Mouse (Mus musculus) kidney, embryonic 16.5 days (tissue): ENCODE measurements around the gene Col24a1. TPM values are rescaled to one million over a fixed set of nuclear protein-coding genes. Genes with fewer than 3 reads are reported as not detected.

Source experiments
- ATAC-seq: fragments of 200-750 bp; cut with Nextera tagmentation; 2 replicates; pipeline ENCODE4 v1.8.0; 2017; ENCODE audit warnings: moderate TSS enrichment; ENCODE audit not compliant: low FRiP score, low TSS enrichment
- H3K27ac ChIP-seq: fragments of 300-500 bp; sonication (generic); 2 replicates; pipeline ENCODE4 v1.5.1; 2014; ENCODE audit warnings: low read length
- H3K27me3 ChIP-seq: fragments of 300-500 bp; sonication (generic); 2 replicates; pipeline ENCODE4 v1.6.1; 2014; ENCODE audit warnings: low read length, control low read depth, mixed read lengths; ENCODE audit not compliant: insufficient read depth
- H3K36me3 ChIP-seq: fragments of 300-500 bp; sonication (generic); 2 replicates; pipeline ENCODE4 v1.6.1; 2014; ENCODE audit warnings: low read length, control low read depth, mixed read lengths; ENCODE audit not compliant: insufficient read depth
- H3K4me1 ChIP-seq: fragments of 300-500 bp; sonication (generic); 2 replicates; pipeline ENCODE4 v1.6.1; 2014; ENCODE audit warnings: low read length, control low read depth, mixed read lengths; ENCODE audit not compliant: insufficient read depth
- H3K4me2 ChIP-seq: fragments of 300-500 bp; sonication (generic); replicated peaks from 2 replicates; pipeline ENCODE4 v1.6.1; 2014; ENCODE audit warnings: low read depth, low read length
- H3K4me3 ChIP-seq: fragments of 300-500 bp; sonication (generic); 2 replicates; pipeline ENCODE4 v1.5.1; 2014; ENCODE audit warnings: mild to moderate bottlenecking, low read length
- H3K9ac ChIP-seq: fragments of 300-500 bp; sonication (generic); replicated peaks from 2 replicates; pipeline ENCODE4 v1.6.1; 2014; ENCODE audit warnings: low read length
- H3K9me3 ChIP-seq: fragments of 300-500 bp; sonication (generic); 2 replicates; pipeline ENCODE4 v1.6.1; 2016; ENCODE audit warnings: low read length, control low read depth
- WGBS: fragments of 180-500 bp; shearing (Covaris S2); extraction: QIAGEN DNeasy Blood & Tissue Kit; methylation state at CpG from one replicate; pipeline ENCODE4 v1.1.7; 2014; 5-methylcytosine and 5-hydroxymethylcytosine counted together
- polyA plus RNA-seq: library from polyadenylated mRNA; unstranded; fragments of >200 nt; fragmentation: Nextera tagmentation; extraction: Ambion mirVana; gene quantifications from 2 replicates; pipeline ENCODE4 v1.2.1, GENCODE M21; 2015

Col24a1 gene
- polyA plus RNA-seq, 1 experiment from 2014 or later, result 1.8 TPM

DNA sequence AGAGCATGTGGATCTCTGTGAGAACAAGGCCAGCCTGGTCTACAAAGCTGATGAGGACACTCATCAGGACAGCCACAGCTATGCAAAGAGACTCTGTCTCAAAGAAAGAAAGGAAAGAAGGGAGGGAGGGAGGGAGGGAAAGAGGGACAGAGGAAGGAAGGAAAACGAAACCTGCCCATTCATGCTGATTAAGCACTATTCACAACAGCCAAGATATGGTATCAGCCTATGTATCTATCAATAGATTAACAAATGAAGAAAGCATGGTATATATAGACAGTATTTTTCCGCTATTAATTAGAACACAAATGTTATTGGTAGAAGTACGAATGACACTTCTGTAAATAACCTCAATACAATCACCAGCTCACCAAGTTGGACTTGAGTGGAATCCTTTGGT is 282.2 kb downstream of the Col24a1 start:
- H3K4me2 ChIP-seq, result no peak overlapping the region
- H3K27ac ChIP-seq, result no peak overlapping the region
- no peaks in the 10 kb centered on the region for H3K27me3 ChIP-seq
- peaks cover 15% of the 10 kb centered on the region for H3K4me1 ChIP-seq
- peaks cover 13% of the 10 kb centered on the region for H3K36me3 ChIP-seq
- H3K9me3 ChIP-seq, result no peaks in the 10 kb centered on the region
- H3K4me3 ChIP-seq, result no peak overlapping the region
- no peak overlapping the region for H3K9ac ChIP-seq
- ATAC-seq, result no peak
- 91% methylated on average over 3 of the region's 3 CpGs for WGBS

DNA sequence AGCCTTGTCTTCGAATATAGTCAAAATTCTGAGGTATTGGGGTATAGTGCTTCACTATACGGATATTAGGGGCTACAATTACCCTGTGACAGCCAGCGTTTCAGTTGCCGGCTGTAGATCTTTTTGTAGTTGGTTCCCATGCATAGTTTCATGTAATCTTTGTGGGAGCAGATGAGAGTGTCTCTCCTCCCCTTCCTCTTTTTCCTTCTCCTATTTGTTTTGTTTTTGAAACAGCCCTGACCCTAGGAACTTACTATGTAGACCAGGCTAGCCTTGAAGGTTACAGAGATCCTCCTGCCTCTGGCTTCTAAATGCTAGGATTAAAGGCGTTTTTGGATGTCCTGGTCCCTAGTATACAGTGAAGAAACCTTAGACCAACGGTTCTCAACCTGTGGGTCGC is 283.1 kb downstream of the Col24a1 start:
- no peak for ATAC-seq

DNA sequence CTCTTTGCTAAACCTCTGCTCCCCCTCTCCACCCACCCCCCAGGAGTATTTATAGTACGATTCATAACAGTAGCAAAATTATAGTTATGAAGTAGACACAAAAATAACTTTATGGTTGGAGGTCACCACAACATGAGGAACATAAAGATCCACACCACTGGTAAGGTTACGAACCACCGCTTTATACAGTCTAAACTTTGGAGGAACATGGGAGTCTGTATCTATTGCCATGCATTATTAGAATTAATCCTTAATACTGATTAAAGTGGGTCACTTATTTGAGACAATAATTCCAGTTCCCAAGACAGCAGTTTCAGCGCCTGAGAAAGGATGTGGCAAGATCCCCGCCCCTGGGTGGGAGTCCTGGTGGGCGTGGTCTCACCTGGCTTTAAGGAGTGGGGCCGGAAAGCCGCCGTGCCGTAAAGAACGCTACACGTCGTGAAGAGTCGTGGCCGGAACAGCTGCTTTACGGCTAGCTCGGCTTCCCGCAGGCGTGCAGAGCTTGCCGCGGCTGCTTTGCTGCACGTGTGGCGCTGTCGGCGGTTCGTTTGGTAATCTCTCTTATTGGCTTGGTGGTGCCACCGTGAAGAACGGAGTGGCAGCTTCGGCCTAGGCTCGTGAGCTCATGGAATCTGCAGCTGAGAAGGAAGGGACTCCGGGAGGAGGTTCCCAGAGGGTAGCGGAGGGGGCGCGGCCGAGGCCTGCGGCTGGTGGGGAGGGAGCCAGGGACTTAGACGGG is 283.6 kb downstream of the Col24a1 start, which contains the start of gene Znhit6:
Znhit6 (plus strand) TSS at position 463 of the 739 bp plus-strand sequence.
- Histone ChIP-seq H3K36me3 (peaks cover 16% of the 10 kb centered on the region), H3K27ac (peak within 1 kb of the TSS; percentile 40; the same call in 1 of the 2 replicates), H3K4me1 (peaks cover 15% of the 10 kb centered on the region), H3K4me3 (peak within 1 kb of the TSS; percentile 78), H3K4me2 (peak within 1 kb of the TSS; percentile 95), H3K27me3 (no peaks in the 10 kb centered on the region), H3K9ac (peak within 1 kb of the TSS; percentile 79), H3K9me3 (no peaks in the 10 kb centered on the region)
- peak; percentile 92 for ATAC-seq
- WGBS, result 5% methylated on average over 37 of the region's 37 CpGs

More for the DNA sequence above, 283.1 kb downstream of the Col24a1 start:
- Histone ChIP-seq H3K27ac (no peak overlapping the region), H3K9me3 (no peaks in the 10 kb centered on the region), H3K27me3 (no peaks in the 10 kb centered on the region), H3K4me2 (peak overlapping the region; percentile 95), H3K4me3 (no peak overlapping the region), H3K9ac (no peak overlapping the region), H3K36me3 (peaks cover 16% of the 10 kb centered on the region), H3K4me1 (peaks cover 15% of the 10 kb centered on the region)
- 81% methylated on average over 7 of the region's 7 CpGs for WGBS

DNA sequence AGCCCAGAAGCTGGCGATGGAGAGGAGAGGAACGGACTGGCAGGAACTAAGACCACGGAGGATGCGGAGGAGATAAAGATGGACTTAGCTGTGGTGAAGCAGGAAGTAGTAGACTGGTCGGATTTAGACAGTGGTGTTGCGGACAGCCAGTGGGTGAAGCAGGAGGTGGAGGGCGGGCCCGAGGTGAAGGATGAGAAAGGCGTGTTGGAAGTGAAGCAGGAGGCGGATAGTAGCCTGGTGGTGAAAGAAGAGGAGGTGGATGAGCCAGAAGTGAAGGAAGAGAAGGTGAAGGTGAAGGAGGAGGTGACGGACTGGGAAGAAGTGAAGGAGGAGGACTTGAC is 284.2 kb downstream of the Col24a1 start:
- no peak; the same call in 1 of the 2 replicates for ATAC-seq
- Histone ChIP-seq H3K27ac (peak overlapping the region; percentile 40; the same call in 1 of the 2 replicates), H3K4me1 (peaks cover 15% of the 10 kb centered on the region)

DNA sequence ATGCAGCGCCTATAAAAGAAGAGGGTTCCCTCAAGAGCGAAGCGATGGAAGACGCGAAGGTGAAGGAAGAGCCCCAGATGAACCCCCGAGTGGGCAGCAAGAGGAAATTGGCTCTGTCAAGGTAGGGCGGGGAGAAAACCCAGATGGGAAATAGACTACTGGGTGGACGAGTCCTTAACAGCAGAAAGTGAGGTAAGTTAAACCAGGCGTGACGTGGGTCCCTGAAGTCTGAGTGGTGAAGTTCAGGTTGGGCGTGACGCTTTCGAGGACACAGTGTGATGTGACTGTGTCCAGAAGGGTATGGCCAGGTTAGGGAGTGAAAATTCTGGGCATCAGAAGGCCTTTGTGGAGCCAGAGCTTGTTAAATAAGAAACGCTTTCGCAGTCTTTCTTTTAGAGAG is 284.6 kb downstream of the Col24a1 start:
- Histone ChIP-seq H3K4me1 (peaks cover 15% of the 10 kb centered on the region), H3K9ac (peak overlapping the region; percentile 79), H3K27me3 (no peaks in the 10 kb centered on the region), H3K4me3 (peak overlapping the region; percentile 78), H3K9me3 (no peaks in the 10 kb centered on the region), H3K27ac (no peak overlapping the region), H3K36me3 (peaks cover 20% of the 10 kb centered on the region), H3K4me2 (peak overlapping the region; percentile 95)
- no peak for ATAC-seq
- 20% methylated on average over 15 of the region's 15 CpGs for WGBS

More for the DNA sequence above, 284.2 kb downstream of the Col24a1 start:
- no peaks in the 10 kb centered on the region for H3K27me3 ChIP-seq
- H3K4me3 ChIP-seq, result peak overlapping the region; percentile 78
- H3K36me3 ChIP-seq, result peaks cover 20% of the 10 kb centered on the region
- peak overlapping the region; percentile 95 for H3K4me2 ChIP-seq
- no peaks in the 10 kb centered on the region for H3K9me3 ChIP-seq
- peak overlapping the region; percentile 79 for H3K9ac ChIP-seq
- WGBS, result under 1% methylated on average over 11 of the region's 11 CpGs

DNA sequence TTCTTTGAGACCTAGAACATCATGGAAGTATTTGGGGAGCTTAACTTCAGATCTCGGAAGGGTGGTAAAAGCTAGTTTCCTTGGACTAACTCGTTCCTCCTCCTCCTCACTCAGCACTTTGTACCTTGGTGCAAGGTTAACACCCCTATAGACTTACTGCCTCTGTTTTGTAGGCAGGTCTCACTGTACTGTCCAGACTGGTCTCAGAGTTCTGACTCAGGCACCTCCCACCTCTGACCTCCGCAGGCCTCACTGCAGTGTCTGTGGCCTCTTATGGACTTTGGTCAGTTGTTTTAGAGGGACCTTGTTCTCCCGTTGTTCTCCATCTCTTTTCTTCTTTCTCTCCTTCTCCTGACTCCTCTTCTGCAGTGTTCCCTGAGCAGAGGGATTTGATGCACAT is 290.8 kb downstream of the Col24a1 start:
- Histone ChIP-seq H3K4me2 (no peak overlapping the region), H3K4me3 (no peak overlapping the region), H3K9me3 (no peaks in the 10 kb centered on the region), H3K27me3 (no peaks in the 10 kb centered on the region), H3K9ac (no peak overlapping the region), H3K36me3 (peaks cover 49% of the 10 kb centered on the region), H3K27ac (no peak overlapping the region), H3K4me1 (no peaks in the 10 kb centered on the region)
- WGBS, result 74% methylated on average over 4 of the region's 4 CpGs
- peak; percentile 54; the same call in 1 of the 2 replicates for ATAC-seq

DNA sequence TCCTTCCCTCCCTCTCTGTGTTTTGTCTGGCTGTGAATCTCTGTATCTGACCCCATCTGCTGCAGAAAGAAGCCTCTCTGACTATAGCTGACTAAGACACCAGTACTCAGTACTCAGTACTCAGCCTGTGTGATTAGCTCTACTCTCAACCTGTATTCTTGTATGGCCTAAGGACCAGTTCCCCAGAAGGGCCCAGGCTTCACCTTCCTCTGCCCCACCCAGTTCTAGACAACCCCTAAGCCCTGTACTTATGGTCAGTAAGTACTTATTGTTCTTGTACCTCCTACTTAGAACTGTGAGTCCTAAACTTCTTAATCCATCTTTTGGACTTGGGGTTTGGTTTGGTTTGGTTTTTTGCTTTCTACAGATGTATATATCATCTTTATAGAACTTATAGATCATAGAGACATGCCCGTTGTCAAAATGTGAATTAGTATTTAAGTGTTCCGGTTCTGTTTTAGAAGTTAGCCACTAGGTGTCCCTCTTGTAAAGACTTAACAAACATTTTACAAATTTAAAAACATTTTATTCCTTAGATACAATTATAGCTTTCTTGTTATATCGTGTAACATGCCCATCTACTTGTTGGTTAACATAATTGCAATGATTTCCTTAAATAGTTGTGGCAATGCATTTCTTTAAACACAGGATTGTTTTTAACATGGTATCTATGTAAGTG is 291.4 kb downstream of the Col24a1 start:
- no peak overlapping the region for H3K27ac ChIP-seq
- no peak overlapping the region for H3K4me3 ChIP-seq
- WGBS, result 57% methylated on average over 3 of the region's 3 CpGs
- no peaks in the 10 kb centered on the region for H3K4me1 ChIP-seq
- H3K9ac ChIP-seq, result no peak overlapping the region
- no peak overlapping the region for H3K4me2 ChIP-seq
- no peaks in the 10 kb centered on the region for H3K9me3 ChIP-seq
- H3K27me3 ChIP-seq, result no peaks in the 10 kb centered on the region
- peaks cover 43% of the 10 kb centered on the region for H3K36me3 ChIP-seq
- ATAC-seq, result no peak

DNA sequence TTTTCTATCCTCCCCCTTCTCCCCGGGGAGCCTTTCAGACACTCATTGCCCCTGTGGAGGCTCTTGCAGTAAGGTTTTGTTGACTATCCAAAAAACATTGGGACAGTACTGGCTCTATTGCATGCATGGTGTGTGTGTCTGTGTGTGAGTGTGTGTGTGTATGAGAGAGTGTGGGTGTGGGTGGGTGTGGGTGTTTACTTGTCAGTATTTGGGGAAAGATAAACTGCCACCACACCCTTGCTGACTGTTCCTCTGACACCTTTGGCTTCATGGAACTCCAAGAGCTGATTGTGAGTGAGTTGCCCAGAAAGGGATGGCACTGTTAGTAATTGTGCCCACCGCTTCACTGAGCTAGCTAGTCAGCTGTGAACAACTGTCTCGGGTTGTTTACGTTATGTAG is 298.3 kb downstream of the Col24a1 start:
- no peak overlapping the region for H3K9ac ChIP-seq
- H3K4me3 ChIP-seq, result no peak overlapping the region
- no peaks in the 10 kb centered on the region for H3K4me1 ChIP-seq
- ATAC-seq, result peak; percentile 42; the same call in 1 of the 2 replicates
- H3K27ac ChIP-seq, result no peak overlapping the region
- H3K9me3 ChIP-seq, result no peaks in the 10 kb centered on the region
- peaks cover 48% of the 10 kb centered on the region for H3K36me3 ChIP-seq
- WGBS, result 73% methylated on average over 4 of the region's 4 CpGs
- no peaks in the 10 kb centered on the region for H3K27me3 ChIP-seq
- H3K4me2 ChIP-seq, result no peak overlapping the region

DNA sequence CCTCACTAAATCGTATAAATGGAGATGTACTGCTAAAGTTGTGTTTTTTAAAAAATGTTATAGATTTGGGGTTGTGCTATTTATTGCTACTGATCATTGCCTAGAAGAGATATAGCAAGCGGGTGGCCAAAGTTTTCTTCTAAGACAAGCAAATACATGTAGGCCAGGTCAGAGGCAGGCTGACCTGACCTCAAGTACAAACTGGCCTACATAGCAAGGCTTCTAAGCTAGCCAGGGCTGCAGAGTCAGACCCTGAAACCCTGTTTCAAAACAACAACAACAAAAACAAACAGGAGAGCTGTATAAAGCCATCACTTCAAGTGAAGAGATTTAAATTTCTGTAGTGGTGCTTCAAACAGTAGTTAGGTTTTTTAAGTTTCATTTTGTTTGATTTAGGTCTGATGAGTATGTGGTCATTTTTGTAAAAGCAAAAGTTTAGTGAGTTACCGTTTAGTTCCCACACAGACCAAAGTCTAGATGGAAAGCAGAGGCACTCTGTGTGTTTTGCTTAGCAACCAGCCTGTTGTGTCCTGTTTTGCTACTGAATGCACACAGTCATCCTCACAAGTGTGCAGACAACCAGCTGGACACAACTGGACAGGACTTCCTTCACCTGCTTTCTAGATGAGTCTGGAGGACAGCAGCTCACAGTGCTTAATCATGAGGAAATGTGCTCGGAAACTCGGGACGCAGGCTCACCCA is 299.7 kb downstream of the Col24a1 start:
- Histone ChIP-seq H3K9me3 (no peaks in the 10 kb centered on the region), H3K36me3 (peaks cover 41% of the 10 kb centered on the region), H3K27ac (no peak overlapping the region), H3K9ac (no peak overlapping the region), H3K4me1 (no peaks in the 10 kb centered on the region), H3K27me3 (no peaks in the 10 kb centered on the region), H3K4me3 (no peak overlapping the region), H3K4me2 (no peak overlapping the region)
- ATAC-seq, result no peak
- 87% methylated on average over 6 of the region's 6 CpGs for WGBS
